Mouse (Mus musculus) midbrain, embryonic 15.5 days (tissue): ENCODE data around the gene Gse1. TPM values are rescaled to one million over a fixed set of nuclear protein-coding genes. Genes with fewer than 3 reads are reported as not detected.

Experiments used
- ATAC-seq: fragments of 200-750 bp; cut with Nextera tagmentation; replicated peaks from 2 replicates; pipeline ENCODE4 v1.8.0; 2017; ENCODE audit warnings: moderate TSS enrichment
- H3K27ac ChIP-seq: fragments of 300-500 bp; sonication (generic); 2 replicates; pipeline ENCODE4 v1.5.1; 2015; ENCODE audit warnings: mild to moderate bottlenecking, inconsistent platforms
- H3K27me3 ChIP-seq: fragments of 300-500 bp; sonication (generic); replicated peaks from 2 replicates; pipeline ENCODE4 v1.6.1; 2015; ENCODE audit warnings: inconsistent platforms
- H3K36me3 ChIP-seq: fragments of 300-500 bp; sonication (generic); replicated peaks from 2 replicates; pipeline ENCODE4 v1.6.1; 2015; ENCODE audit warnings: inconsistent platforms
- H3K4me1 ChIP-seq: fragments of 300-500 bp; sonication (generic); 2 replicates; pipeline ENCODE4 v1.6.1; 2015; ENCODE audit warnings: inconsistent platforms
- H3K4me2 ChIP-seq: fragments of 300-500 bp; sonication (generic); 2 replicates; pipeline ENCODE4 v1.6.1; 2015; ENCODE audit warnings: inconsistent platforms, mild to moderate bottlenecking, moderate library complexity
- H3K4me3 ChIP-seq: fragments of 300-500 bp; sonication (generic); 2 replicates; pipeline ENCODE4 v1.5.1; 2015; ENCODE audit warnings: mild to moderate bottlenecking, inconsistent platforms
- H3K9ac ChIP-seq: fragments of 300-500 bp; sonication (generic); 2 replicates; pipeline ENCODE4 v1.6.1; 2015; ENCODE audit warnings: mild to moderate bottlenecking, inconsistent platforms
- H3K9me3 ChIP-seq: fragments of 300-500 bp; sonication (generic); 2 replicates; pipeline ENCODE4 v1.6.1; 2016; ENCODE audit warnings: inconsistent platforms
- WGBS: fragments of 180-500 bp; shearing (Covaris S2); methylation state at CpG from one replicate; pipeline ENCODE4 v1.1.7; 2015; ENCODE audit warnings: mixed read lengths; 5-methylcytosine and 5-hydroxymethylcytosine counted together
- polyA plus RNA-seq: library from polyadenylated mRNA; unstranded; fragments of >200 nt; fragmentation: Nextera tagmentation; extraction: Ambion mirVana; gene quantifications from 2 replicates; pipeline ENCODE4 v1.2.1, GENCODE M21; 2015

Gene Gse1
- polyA plus RNA-seq, 1 experiment from 2014 or later = 21.2 TPM

DNA sequence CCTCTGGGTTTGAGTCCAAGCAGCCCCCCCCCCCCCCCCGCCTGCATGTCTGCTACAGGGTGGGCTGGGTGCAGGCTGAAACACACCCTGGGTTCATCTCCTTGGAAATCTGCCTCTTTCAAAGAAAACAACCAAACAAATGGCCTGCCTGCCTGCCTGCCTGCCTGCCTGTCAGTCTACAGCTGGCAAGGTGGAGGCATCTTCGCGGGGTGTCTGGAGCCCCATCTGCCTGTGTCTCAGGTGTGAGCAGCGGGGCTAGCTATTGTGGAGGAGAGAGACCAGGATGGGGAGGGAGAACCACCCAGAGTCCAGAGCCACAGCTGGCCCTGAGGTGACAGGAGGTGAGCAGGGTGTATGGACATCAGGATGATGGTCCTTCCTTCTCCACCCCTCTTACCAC lies 329.9 kb downstream of the Gse1 start:
- Histone ChIP-seq H3K9ac (no peak overlapping the region), H3K36me3 (no peaks in the 10 kb centered on the region), H3K4me1 (peaks cover 88% of the 10 kb centered on the region), H3K9me3 (no peaks in the 10 kb centered on the region), H3K4me2 (no peak overlapping the region), H3K4me3 (no peak overlapping the region), H3K27me3 (no peaks in the 10 kb centered on the region), H3K27ac (no peak overlapping the region)
- no peak for ATAC-seq
- WGBS = 75% methylated on average over 4 of the region's 4 CpGs

DNA sequence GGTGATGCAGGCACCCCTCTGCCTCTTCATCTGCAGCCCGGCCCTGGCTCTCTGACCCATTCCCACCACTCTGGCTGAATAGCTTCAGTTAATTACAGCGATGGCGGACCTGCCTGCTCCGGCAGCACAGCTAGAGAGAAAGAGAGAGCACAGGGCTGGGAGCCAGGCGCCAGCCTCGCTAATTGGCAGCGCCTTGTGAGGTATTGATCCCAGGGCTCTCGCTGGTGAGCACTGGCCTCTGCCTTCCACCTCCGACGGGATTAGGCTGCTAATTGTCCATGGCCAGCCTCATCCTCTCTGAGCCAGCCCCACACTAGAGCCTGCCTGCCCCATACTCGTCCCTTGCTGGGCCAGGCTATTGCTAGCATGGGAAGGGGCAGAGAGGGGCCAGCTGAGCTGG lies 331.4 kb downstream of the Gse1 start:
- H3K9ac ChIP-seq = 0 out of 2 replicates have a peak overlapping the region, but pooled peaks have one; percentile 2
- ATAC-seq = peak; percentile 21; the same call in 1 of the 2 replicates
- no peaks in the 10 kb centered on the region for H3K9me3 ChIP-seq
- H3K4me1 ChIP-seq = peaks cover 97% of the 10 kb centered on the region
- H3K4me3 ChIP-seq = no peak overlapping the region
- H3K27me3 ChIP-seq = no peaks in the 10 kb centered on the region
- peak overlapping the region; percentile 74 for H3K27ac ChIP-seq
- H3K36me3 ChIP-seq = no peaks in the 10 kb centered on the region
- WGBS = 7% methylated on average over 11 of the region's 11 CpGs
- H3K4me2 ChIP-seq = no peak overlapping the region

DNA sequence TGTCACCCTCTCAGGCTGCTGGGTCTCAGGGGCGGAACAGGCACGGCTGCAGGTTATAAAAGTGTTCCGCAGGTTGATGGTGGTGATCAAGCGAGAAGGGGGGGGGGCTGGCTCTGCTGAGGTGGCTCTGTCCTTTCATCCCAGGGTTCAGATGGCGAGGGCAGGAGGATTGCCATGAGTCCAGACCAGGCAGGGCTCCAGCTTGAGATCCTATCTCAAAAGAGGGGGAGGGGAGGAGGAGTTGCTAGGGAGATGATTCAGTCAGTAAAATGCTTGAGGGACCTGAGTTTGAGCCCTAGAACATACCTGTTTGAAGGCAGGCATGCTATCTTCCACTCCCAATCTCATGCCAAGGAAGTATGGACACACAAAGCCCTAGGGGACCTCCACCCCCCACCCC lies 332.3 kb downstream of the Gse1 start:
- ATAC-seq = no peak
- peaks cover 100% of the 10 kb centered on the region for H3K4me1 ChIP-seq
- no peaks in the 10 kb centered on the region for H3K36me3 ChIP-seq
- no peak overlapping the region for H3K4me2 ChIP-seq
- 0 out of 2 replicates have a peak overlapping the region, but pooled peaks have one; percentile 74 for H3K27ac ChIP-seq
- WGBS = 73% methylated on average over 5 of the region's 5 CpGs
- no peaks in the 10 kb centered on the region for H3K9me3 ChIP-seq
- no peak overlapping the region for H3K4me3 ChIP-seq
- H3K9ac ChIP-seq = 0 out of 2 replicates have a peak overlapping the region, but pooled peaks have one; percentile 2
- H3K27me3 ChIP-seq = no peaks in the 10 kb centered on the region

DNA sequence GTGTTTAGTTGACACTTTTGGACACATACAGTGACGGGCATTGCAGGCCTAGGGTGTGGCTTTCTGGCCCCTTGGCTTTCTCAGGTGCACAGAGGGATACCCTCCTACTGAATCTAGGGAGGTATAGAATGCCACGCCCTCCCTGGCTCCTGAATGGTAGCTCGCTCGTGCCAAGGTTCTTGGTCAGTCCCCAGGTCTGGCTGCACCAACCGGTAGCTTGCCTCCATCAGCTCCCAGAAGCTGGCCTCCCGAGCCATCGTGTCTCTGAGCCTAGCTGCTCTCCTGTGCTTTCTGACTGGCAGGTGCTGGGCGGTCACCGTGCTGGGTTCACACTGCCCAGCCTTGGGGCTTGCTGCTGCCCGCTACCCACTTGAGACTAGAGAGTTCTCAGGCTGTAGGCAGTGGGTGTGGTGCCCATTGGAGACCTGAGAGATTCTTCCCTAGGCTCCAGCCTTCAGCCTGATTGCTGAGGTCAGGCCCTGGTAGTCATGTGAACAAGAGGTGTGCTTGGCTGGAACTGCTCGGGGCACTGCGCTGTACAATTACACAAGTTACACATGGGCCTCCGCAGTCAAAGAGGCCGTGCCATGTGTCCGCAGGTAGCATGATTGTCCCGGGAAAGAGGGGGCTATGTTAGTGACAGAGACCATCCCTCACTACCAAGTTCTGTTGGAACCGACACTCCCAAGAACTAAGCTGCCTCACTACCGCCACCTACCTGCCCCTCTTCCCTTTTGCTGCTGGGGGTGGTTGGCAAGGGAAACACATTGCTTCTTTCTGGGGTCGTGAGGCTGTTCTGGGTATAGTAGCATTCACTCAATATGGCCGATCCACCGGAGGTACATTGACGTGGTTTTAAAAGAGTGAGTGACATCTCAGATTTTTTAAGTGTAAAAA lies 333.5 kb downstream of the Gse1 start:
- no peaks in the 10 kb centered on the region for H3K9me3 ChIP-seq
- WGBS = 82% methylated on average over 22 of the region's 22 CpGs
- H3K27ac ChIP-seq = peak overlapping the region; percentile 72
- no peak for ATAC-seq
- no peak overlapping the region for H3K9ac ChIP-seq
- no peak overlapping the region for H3K4me2 ChIP-seq
- peaks cover 99% of the 10 kb centered on the region for H3K4me1 ChIP-seq
- no peaks in the 10 kb centered on the region for H3K27me3 ChIP-seq
- peaks cover 1% of the 10 kb centered on the region for H3K36me3 ChIP-seq
- H3K4me3 ChIP-seq = no peak overlapping the region

DNA sequence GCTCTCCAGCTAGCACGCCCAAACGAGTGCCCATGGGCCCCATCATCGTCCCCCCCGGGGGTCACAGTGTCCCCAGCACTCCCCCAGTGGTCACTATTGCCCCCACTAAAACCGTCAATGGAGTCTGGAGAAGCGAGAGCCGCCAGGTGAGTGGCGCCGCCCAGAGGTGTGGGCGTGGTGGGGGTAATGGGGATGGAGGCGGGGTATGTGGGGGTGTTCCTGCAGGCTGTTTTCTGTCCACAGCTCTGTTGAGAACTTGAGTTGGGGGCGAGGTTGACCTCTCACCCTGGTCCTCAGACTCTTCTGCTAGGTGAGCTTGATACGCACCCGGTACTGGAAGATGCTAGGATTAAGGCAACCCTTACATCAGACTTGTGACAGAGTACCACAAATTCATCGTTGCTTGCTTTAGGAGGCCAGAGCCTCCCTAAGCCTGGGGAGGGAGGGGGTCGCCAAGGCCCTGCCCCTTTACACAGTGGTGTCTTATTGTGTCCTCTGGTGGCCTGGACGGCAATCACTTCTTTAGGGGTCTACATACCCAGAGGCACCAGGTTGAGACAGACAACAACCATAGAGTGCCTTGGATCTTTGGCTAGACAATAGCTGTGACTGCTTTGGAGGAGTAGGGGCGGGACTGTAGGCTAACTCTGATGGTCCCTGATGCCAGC lies 334.6 kb downstream of the Gse1 start:
- Histone ChIP-seq H3K36me3 (peaks cover 11% of the 10 kb centered on the region), H3K4me2 (no peak overlapping the region), H3K4me3 (no peak overlapping the region), H3K9me3 (no peaks in the 10 kb centered on the region), H3K9ac (no peak overlapping the region), H3K27me3 (no peaks in the 10 kb centered on the region), H3K4me1 (peaks cover 91% of the 10 kb centered on the region), H3K27ac (peak overlapping the region; percentile 72)
- WGBS = 80% methylated on average over 18 of the region's 18 CpGs
- no peak for ATAC-seq

DNA sequence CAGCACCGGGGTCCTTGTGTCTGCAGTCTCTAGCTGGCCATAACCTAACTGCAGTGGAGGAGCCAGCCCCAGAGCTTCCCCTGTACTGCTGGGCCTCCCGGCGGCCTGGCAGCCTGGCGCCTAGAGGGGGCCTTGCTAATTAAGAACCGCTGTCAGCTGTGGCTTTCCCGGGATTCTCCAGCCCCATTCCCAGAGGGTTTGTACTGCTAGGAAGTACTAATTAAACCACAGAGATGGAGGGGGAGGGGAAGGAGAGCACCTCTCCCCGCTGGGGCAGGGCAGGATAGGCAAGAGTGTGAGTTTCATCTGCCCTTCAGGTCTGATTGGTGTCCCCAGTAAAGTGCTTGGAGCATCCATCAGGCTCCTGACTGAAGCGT lies 335.1 kb downstream of the Gse1 start:
- H3K4me2 ChIP-seq = no peak overlapping the region

DNA sequence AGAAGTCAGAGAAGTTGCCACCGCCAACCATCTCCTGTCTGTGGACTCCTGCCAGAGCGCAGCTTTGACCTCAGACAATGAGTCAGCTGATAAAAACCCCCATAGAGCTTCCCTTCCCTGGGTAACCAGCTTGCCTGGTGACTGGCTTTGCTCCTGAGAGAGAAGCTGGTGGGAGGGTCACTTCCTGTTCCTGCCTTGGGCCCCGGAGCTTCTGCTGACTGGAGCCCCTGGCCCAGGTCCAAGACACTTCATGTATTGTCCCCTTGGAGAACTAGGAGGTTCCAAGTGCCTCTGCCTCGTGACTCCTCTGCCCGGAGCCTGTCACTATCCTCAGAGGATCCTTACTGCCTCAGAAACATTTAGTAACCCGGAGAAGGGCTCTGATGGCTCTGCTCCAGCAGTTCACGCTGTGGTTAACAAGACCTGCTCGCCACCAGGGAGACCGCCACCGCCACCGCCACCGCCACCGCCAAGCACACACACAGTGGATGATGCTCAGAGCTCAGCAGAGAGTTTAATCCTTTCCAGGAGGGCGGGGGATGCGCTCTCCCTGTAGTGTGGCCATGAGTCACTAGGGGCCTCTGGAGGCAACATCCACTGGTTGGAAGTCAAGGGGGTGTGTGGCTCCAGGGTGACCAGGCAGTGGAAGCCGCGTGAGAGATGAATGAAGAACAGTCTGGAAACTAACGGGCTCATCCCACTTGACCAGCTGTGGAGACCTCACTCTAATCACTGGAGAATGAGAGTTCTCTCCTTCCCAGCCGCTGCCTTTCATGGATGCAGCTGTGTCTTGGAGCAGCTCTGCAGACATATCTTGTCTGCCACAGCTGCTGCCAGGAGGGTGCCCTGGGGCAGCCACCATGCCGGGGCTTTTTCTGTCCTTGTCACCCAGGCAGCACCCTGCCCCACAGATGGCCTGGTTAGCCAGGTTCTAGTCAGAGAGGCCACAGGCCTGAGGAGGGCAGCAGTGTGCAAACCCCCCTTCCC lies 335.9 kb downstream of the Gse1 start:
- WGBS = 6% methylated on average over 20 of the region's 20 CpGs
- ATAC-seq = peak; percentile 51
- H3K36me3 ChIP-seq = peaks cover 24% of the 10 kb centered on the region

More for the DNA sequence above, 335.1 kb downstream of the Gse1 start:
- Histone ChIP-seq H3K4me3 (no peak overlapping the region), H3K4me1 (peaks cover 86% of the 10 kb centered on the region), H3K9ac (no peak overlapping the region), H3K9me3 (no peaks in the 10 kb centered on the region), H3K27ac (peak overlapping the region; percentile 72), H3K27me3 (no peaks in the 10 kb centered on the region), H3K36me3 (peaks cover 16% of the 10 kb centered on the region)
- 11% methylated on average over 8 of the region's 8 CpGs for WGBS
- ATAC-seq = 0 out of 2 replicates have a peak, but pooled peaks have one; percentile 10

DNA sequence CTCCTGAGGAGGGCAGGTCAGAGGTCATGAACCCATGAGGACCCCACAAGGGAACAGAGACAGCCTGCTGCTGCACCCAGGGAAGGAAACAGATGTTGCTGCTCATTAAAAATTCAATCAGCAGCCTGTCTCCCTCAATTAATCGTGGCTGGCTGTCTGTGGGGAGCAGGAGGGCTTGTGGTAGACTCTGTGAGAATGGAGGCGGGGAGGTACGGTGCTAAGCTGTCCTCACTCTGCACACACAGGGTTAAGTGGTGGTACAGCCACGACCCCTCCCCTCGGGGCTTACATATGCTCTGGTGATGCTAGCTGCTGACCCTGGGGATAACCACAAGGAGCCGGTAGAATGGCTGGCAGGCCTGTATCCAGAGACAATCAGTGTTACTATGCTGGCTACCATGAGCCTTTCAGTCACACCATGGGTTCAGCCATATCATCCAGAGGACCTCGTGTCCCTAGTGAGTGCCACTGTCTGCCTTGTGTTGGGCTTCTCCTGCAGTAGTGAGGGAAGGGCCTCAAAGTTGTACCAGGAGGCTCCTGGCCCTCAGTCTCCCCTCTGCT lies 337.0 kb downstream of the Gse1 start:
- Histone ChIP-seq H3K4me2 (no peak overlapping the region), H3K9me3 (no peaks in the 10 kb centered on the region), H3K36me3 (peaks cover 26% of the 10 kb centered on the region), H3K27ac (peak overlapping the region; percentile 72), H3K9ac (no peak overlapping the region), H3K4me1 (peaks cover 67% of the 10 kb centered on the region), H3K27me3 (no peaks in the 10 kb centered on the region), H3K4me3 (no peak overlapping the region)
- no peak for ATAC-seq
- 7% methylated on average over 7 of the region's 7 CpGs for WGBS

More for the DNA sequence above, 335.9 kb downstream of the Gse1 start:
- Histone ChIP-seq H3K27ac (peak overlapping the region; percentile 72), H3K4me2 (no peak overlapping the region), H3K9me3 (no peaks in the 10 kb centered on the region), H3K4me1 (peaks cover 78% of the 10 kb centered on the region), H3K4me3 (no peak overlapping the region), H3K27me3 (no peaks in the 10 kb centered on the region), H3K9ac (no peak overlapping the region)

DNA sequence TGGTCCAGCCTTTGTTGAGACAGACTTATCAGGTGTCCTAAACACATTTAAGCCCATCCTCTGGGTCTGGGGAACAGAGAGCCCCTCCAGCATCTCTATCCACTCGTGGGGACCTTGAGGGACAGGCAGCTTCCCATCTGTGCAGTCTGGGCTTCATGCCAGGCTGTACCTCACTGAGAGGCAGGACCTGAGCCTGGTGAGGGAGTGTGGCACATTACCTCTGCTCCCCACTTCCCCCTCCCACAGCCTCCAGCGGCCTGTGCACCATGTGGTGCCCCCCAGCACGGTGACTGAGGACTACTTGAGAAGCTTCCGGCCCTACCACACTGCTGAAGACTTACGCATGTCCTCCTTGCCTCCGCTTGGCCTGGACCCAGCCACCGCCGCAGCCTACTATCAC lies 338.4 kb downstream of the Gse1 start:
- no peak overlapping the region for H3K27ac ChIP-seq
- no peaks in the 10 kb centered on the region for H3K9me3 ChIP-seq
- H3K27me3 ChIP-seq = no peaks in the 10 kb centered on the region
- WGBS = 73% methylated on average over 8 of the region's 8 CpGs
- no peak overlapping the region for H3K9ac ChIP-seq
- H3K4me3 ChIP-seq = no peak overlapping the region
- peaks cover 55% of the 10 kb centered on the region for H3K4me1 ChIP-seq
- no peak overlapping the region for H3K4me2 ChIP-seq
- no peak for ATAC-seq
- peaks cover 34% of the 10 kb centered on the region for H3K36me3 ChIP-seq

DNA sequence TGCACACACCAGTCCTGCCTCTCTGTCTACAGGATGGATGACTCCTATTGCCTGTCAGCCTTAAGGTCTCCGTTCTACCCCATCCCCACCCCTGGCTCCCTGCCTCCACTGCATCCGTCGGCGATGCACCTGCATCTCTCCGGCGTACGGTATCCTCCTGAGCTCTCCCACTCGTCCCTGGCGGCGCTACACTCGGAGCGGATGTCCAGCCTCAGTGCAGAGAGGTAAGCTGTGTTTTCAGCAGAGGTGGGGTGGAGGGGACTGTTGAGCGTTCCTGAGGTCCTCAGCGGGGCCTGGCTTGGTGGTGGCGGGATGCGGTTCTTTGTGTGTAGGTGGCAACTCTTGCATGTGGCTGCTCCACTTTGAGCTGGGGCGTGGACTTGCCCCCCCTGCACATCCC lies 339.5 kb downstream of the Gse1 start:
- peaks cover 44% of the 10 kb centered on the region for H3K4me1 ChIP-seq
- no peaks in the 10 kb centered on the region for H3K27me3 ChIP-seq
- peaks cover 40% of the 10 kb centered on the region for H3K36me3 ChIP-seq
- H3K9me3 ChIP-seq = no peaks in the 10 kb centered on the region
- no peak overlapping the region for H3K9ac ChIP-seq
- WGBS = 97% methylated on average over 17 of the region's 17 CpGs
- no peak overlapping the region for H3K27ac ChIP-seq
- no peak overlapping the region for H3K4me2 ChIP-seq
- ATAC-seq = no peak
- no peak overlapping the region for H3K4me3 ChIP-seq

DNA sequence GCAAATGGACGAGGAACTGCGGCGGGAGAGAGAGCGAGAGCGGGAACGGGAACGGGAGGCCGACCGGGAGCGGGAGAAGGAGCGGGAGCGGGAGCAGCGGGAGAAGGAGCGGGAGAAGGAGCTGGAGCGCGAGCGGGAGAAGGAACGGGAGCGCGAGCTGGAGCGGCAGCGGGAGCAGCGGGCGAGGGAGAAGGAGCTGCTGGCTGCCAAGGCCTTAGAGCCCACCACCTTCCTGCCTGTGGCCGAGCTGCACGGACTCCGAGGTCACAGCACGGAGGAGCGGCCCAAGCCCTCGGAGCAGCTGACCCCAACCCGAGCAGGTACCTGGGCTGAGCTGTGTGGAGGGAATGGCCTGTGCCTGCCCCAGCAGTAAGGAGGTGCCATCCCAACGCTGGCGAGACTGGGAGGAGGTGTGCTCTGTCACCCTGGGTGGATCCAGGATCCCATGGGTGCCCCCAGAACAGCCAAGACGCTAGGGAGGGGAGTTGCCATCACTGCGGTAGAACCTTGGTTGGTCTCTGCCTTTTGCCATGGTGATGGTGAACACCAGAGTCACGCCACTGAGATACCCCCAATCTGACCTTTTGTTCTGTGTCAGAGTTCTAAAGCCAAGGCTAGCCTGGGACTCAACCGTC lies 340.0 kb downstream of the Gse1 start:
- H3K36me3 ChIP-seq = peaks cover 45% of the 10 kb centered on the region
- no peaks in the 10 kb centered on the region for H3K27me3 ChIP-seq
- no peak for ATAC-seq
- H3K9me3 ChIP-seq = no peaks in the 10 kb centered on the region
- 96% methylated on average over 37 of the region's 37 CpGs for WGBS
- H3K4me3 ChIP-seq = no peak overlapping the region
- H3K27ac ChIP-seq = no peak overlapping the region
- no peak overlapping the region for H3K4me2 ChIP-seq
- peaks cover 39% of the 10 kb centered on the region for H3K4me1 ChIP-seq
- H3K9ac ChIP-seq = no peak overlapping the region
